Mouse (Mus musculus): ENCODE results near the gene Zfp568. TPM values are rescaled to one million over a fixed set of nuclear protein-coding genes. Genes with fewer than 3 reads are reported as not detected.
"Not testable (repeated sequence)": the region's sequence is repeated elsewhere in the genome, so short reads cannot be mapped to it uniquely, and the experiment has no call there.

Gene Zfp568
- polyA plus RNA-seq, 1 experiment from 2014 or later: 18.8 TPM

DNA sequence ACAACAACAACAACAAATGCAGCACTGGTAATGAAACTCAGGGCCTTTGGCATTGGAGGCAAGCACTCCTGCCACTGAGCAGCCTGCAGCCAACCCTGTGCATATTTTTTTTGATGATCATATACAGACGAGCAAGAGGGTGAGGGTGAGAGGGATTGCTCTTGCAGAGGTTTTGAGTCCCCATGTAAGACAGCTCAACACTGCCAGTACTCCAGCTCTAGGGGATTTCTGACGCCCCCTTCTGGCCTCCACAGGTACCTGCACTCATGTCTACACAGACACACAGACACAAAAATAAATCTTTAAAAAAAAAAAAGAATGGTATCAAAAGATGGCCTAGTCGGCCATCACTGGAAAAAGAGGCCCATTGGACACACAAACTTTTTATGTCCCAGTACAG is 24.8 kb upstream of the Zfp568 start:
- Histone ChIP-seq H3K4me1 (peaks cover 4% of the 10 kb centered on the region; the same call in 1 of the 2 replicates), H3K9me3 (no peaks in the 10 kb centered on the region), H3K36me3 (no peaks in the 10 kb centered on the region), H3K27me3 (replicated peaks) (no peaks in the 10 kb centered on the region), H3K4me2 (no peak overlapping the region), H3K9ac (no peak overlapping the region), H3K27ac (no peak overlapping the region), H3K4me3 (replicated peaks) (no peak overlapping the region)
- 52% methylated on average over 3 of the region's 3 CpGs for WGBS
- ATAC-seq (ENCODE audit: insufficient read depth, low FRiP score, low read depth): no peak

DNA sequence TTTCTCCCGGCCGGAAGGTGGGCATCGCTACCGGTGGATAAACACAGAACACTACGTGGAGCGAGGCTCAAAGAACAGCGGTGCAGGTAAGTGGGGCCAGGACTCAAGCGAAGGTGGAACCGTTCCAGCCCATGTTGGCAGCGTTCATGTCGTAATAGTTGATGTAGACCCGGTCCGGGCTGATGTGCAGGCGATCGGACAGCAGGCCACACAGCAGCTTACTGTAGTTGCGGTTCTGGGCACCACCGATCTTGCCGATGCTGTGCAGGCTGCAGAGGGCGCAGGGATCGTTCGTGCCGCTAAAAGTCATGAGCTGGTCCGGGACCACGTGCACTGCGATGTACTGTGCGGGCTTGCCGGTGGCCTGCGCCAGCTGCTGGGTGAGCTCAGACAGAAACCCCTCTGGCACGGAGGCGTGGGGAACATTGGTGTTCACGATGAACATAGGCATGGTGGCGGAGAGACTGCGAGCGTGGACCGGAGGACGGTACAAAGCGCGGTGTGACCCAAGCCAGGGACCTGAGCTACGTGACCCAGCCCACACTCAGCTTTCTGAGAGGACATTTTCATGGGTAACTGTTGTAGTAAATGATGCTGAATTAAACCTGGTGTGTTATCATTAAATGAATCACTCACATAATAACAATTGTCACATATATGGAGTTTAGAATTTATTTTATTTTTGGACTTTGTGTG is 18.5 kb upstream of the Zfp568 start:
- H3K4me1 ChIP-seq; H3K4me3 ChIP-seq (replicated peaks); H3K27ac ChIP-seq; H3K27me3 ChIP-seq (replicated peaks); ATAC-seq (ENCODE audit: insufficient read depth, low FRiP score, low read depth); H3K9me3 ChIP-seq; H3K9ac ChIP-seq; H3K4me2 ChIP-seq; H3K36me3 ChIP-seq: not testable (repeated sequence)
- WGBS: 43% methylated on average over 39 of the region's 39 CpGs

DNA sequence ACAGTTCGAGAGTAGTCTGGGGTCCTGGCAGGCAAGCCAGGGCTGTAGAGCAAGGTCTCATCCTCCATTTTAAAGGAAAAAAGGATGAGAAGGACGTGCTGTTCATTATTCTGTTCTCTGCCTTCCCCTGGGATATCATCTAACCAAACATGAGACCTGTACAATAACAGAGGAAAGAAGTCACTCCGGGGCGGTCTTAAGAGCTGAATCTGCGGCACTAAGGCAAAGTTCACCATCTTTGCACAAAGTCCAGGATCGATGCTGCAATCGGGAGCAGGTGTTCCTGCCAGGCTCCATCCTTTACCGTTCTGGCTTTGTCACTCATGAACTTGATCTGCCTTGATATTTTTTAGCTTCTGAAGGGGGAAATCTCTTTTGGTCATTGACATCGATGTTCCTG is 13.1 kb upstream of the Zfp568 start:
- Histone ChIP-seq H3K27ac (no peak overlapping the region), H3K4me3 (replicated peaks) (no peak overlapping the region), H3K9ac (no peak overlapping the region), H3K4me1 (no peaks in the 10 kb centered on the region), H3K9me3 (no peaks in the 10 kb centered on the region), H3K36me3 (no peaks in the 10 kb centered on the region), H3K27me3 (replicated peaks) (no peaks in the 10 kb centered on the region), H3K4me2 (no peak overlapping the region)
- no peak for ATAC-seq (ENCODE audit: insufficient read depth, low FRiP score, low read depth)
- 81% methylated on average over 9 of the region's 9 CpGs for WGBS

DNA sequence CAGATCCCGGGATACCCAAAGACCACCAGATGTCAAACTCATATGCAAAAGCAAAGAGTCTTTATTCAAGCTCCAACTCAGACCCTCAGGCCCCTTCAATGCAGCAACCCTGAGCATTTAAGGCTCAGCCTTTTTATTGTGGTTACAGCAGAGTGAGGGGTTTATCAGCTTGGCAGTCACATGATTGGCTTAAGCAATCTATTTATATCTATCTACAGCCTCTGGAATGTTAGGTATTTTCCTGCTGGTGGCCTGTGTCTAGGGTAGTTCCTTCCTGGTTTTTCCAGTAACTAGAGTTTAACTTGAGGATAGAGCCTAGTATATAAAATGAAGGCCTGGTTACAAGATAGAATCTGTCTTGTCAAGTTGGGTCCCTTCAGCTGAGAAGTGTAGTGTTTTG is 3.0 kb upstream of the Zfp568 start:
- Histone ChIP-seq H3K9me3 (no peaks in the 10 kb centered on the region), H3K4me3 (replicated peaks) (no peak overlapping the region), H3K9ac (no peak overlapping the region), H3K36me3 (no peaks in the 10 kb centered on the region), H3K4me1 (0 out of 2 replicates have a peak, but pooled peaks cover 10% of the 10 kb centered on the region), H3K27me3 (replicated peaks) (no peaks in the 10 kb centered on the region), H3K4me2 (no peak overlapping the region), H3K27ac (no peak overlapping the region)
- 92% methylated on average over 1 of the region's 1 CpGs for WGBS
- no peak for ATAC-seq (ENCODE audit: insufficient read depth, low FRiP score, low read depth)

DNA sequence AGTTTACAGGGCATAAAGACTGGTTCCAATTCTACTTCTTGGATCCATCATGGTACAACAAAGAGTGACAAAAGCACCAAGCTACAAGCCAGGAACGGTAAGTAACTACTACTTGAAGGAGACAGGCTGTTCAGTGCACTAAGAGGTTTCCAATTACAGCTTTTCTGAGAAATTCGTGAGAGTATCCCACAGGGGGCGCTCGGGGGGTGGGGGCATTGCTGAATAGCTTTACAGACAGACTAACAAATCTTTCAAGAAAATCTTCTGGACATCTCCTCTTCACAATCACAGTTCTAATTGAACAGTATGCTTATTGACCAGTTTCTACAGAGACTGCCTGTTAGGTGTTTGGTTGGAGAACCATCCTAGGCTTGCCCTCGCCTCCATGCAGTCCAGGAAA is 2.3 kb upstream of the Zfp568 start:
- no peaks in the 10 kb centered on the region for H3K9me3 ChIP-seq
- no peaks in the 10 kb centered on the region for H3K27me3 ChIP-seq (replicated peaks)
- no peak overlapping the region for H3K4me3 ChIP-seq (replicated peaks)
- ATAC-seq (ENCODE audit: insufficient read depth, low FRiP score, low read depth): no peak
- H3K4me2 ChIP-seq: no peak overlapping the region
- H3K27ac ChIP-seq: no peak overlapping the region
- H3K36me3 ChIP-seq: no peaks in the 10 kb centered on the region
- 0 out of 2 replicates have a peak, but pooled peaks cover 10% of the 10 kb centered on the region for H3K4me1 ChIP-seq
- H3K9ac ChIP-seq: no peak overlapping the region
- WGBS: 40% methylated on average over 5 of the region's 5 CpGs

DNA sequence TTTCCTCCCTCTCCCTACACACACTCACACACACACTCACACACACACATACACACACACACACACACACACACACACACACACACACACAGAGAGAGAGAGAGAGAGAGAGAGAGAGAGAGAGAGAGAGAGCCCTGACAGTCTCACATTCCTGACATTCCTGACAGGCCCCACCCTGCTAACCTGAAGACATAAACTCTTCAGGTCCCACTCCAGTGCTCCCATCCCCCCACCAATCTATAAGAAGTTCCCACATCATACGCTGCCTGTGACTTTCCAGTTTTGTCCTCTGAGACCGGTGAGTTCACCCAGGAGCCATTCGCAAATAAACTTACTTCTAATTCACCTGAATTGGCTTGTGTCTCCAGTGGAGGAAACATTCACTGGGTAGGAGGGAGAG is 1.9 kb upstream of the Zfp568 start:
- no peak overlapping the region for H3K4me2 ChIP-seq
- H3K9ac ChIP-seq: no peak overlapping the region
- 61% methylated on average over 3 of the region's 3 CpGs for WGBS
- no peaks in the 10 kb centered on the region for H3K36me3 ChIP-seq
- no peak overlapping the region for H3K4me3 ChIP-seq (replicated peaks)
- no peaks in the 10 kb centered on the region for H3K9me3 ChIP-seq
- H3K27ac ChIP-seq: no peak overlapping the region
- H3K27me3 ChIP-seq (replicated peaks): no peaks in the 10 kb centered on the region
- ATAC-seq (ENCODE audit: insufficient read depth, low FRiP score, low read depth): no peak
- H3K4me1 ChIP-seq: 0 out of 2 replicates have a peak, but pooled peaks cover 10% of the 10 kb centered on the region

DNA sequence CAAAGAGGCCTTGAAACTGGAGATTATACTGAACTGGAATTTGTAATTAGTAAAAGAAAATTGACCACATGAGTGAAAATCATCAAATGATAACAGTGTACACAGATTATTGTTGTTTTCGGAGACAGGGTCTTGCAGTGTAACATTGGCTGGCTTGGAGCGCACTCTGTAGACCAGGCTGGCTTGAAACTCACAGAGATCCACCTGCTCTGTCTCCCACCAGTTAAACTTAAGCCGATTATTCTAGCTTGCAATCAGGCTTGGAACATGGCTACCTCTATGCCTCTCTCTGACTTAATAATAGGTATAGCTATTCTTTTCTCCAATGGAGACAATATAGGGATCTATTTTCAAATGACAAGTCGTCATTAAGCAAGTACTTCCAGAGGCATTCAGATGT is 1.4 kb upstream of the Zfp568 start:
- 74% methylated on average over 4 of the region's 4 CpGs for WGBS
- no peak for ATAC-seq (ENCODE audit: insufficient read depth, low FRiP score, low read depth)
- Histone ChIP-seq H3K36me3 (peaks cover under 1% of the 10 kb centered on the region; the same call in 1 of the 2 replicates), H3K27ac (no peak overlapping the region), H3K4me1 (0 out of 2 replicates have a peak, but pooled peaks cover 10% of the 10 kb centered on the region), H3K27me3 (replicated peaks) (no peaks in the 10 kb centered on the region), H3K4me2 (no peak overlapping the region; the same call in 1 of the 2 replicates), H3K9ac (no peak overlapping the region), H3K4me3 (replicated peaks) (no peak overlapping the region), H3K9me3 (no peaks in the 10 kb centered on the region)

DNA sequence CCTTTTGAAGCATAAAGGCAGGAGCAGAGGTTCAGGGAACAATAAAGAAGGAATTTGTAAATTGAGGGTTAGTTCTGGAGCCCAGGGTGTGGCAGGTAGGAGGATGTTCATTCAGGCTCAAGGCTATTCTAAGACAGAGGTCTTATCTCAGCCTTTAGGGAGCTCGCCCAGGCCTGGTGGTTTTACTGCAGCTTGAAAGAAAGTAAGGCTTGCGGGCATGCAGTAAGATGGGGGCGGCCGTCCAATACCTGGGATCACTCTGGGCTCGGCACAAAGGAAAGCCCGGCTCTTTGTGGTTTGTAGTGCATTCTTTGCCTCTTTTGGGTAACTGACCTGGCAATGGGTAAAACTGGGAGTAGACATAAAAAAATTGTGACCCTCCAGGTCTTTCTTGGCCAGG is 824 bp upstream of the Zfp568 start:
- no peak for ATAC-seq (ENCODE audit: insufficient read depth, low FRiP score, low read depth)
- H3K27me3 ChIP-seq (replicated peaks): no peaks in the 10 kb centered on the region
- peaks cover 5% of the 10 kb centered on the region for H3K36me3 ChIP-seq
- WGBS: 20% methylated on average over 6 of the region's 6 CpGs
- 0 out of 2 replicates have a peak, but pooled peaks cover 10% of the 10 kb centered on the region for H3K4me1 ChIP-seq
- peak overlapping the region; percentile 96 for H3K4me3 ChIP-seq (replicated peaks)
- H3K9me3 ChIP-seq: no peaks in the 10 kb centered on the region
- peak overlapping the region; percentile 99 for H3K27ac ChIP-seq
- H3K9ac ChIP-seq: peak overlapping the region; percentile 80; the same call in 1 of the 2 replicates
- H3K4me2 ChIP-seq: peak overlapping the region; percentile 69

DNA sequence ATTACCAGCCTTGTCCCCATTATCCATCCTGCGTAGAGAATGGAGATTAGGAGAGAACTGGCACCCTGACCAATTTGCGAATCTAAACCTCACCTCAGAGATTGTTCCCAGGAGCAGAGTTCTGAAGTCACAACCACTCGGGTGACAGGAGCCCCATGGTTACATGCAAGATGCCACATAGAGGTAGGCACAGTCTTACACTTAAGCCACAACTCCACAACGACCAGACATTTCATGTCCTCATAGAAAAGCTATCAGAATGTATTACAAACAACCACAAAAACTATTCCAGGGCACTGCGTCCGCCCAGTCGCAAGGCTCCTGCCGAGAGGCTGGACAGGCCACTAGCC is 440 bp upstream of the Zfp568 start:
- no peaks in the 10 kb centered on the region for H3K9me3 ChIP-seq
- H3K9ac ChIP-seq: peak overlapping the region; percentile 80; the same call in 1 of the 2 replicates
- peak overlapping the region; percentile 96 for H3K4me3 ChIP-seq (replicated peaks)
- WGBS: 3% methylated on average over 8 of the region's 8 CpGs
- H3K27ac ChIP-seq: peak overlapping the region; percentile 99
- 0 out of 2 replicates have a peak, but pooled peaks have one; percentile 9 for ATAC-seq (ENCODE audit: insufficient read depth, low FRiP score, low read depth)
- H3K4me1 ChIP-seq: 0 out of 2 replicates have a peak, but pooled peaks cover 10% of the 10 kb centered on the region
- H3K27me3 ChIP-seq (replicated peaks): no peaks in the 10 kb centered on the region
- peak overlapping the region; percentile 69 for H3K4me2 ChIP-seq
- H3K36me3 ChIP-seq: peaks cover 8% of the 10 kb centered on the region

DNA sequence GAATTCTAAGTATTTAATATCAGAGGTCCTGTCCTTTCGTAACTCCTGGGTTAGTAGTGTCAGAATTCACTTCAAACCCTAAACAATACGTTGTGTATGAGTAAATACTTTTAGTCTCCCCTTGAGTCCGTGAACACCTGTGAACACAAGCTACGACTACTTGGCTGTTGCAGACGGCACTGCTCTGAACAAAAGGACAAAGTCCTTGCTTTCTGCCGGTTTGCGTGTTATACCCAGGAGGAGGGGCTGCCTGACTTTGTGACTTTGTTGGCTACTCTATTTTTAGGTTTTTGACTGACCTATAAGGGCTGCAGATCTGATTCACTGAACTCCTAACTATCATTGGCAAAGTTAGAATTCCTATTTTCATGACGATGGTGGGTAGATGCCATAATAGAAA is 2.3 kb downstream of the Zfp568 start:
- no peak for ATAC-seq (ENCODE audit: insufficient read depth, low FRiP score, low read depth)
- H3K4me2 ChIP-seq: 0 out of 2 replicates have a peak overlapping the region, but pooled peaks have one; percentile 69
- no peaks in the 10 kb centered on the region for H3K9me3 ChIP-seq
- H3K9ac ChIP-seq: no peak overlapping the region
- 75% methylated on average over 8 of the region's 8 CpGs for WGBS
- H3K36me3 ChIP-seq: peaks cover 15% of the 10 kb centered on the region
- no peak overlapping the region for H3K4me3 ChIP-seq (replicated peaks)
- H3K4me1 ChIP-seq: 0 out of 2 replicates have a peak, but pooled peaks cover 7% of the 10 kb centered on the region
- H3K27me3 ChIP-seq (replicated peaks): no peaks in the 10 kb centered on the region
- peak overlapping the region; percentile 11 for H3K27ac ChIP-seq

DNA sequence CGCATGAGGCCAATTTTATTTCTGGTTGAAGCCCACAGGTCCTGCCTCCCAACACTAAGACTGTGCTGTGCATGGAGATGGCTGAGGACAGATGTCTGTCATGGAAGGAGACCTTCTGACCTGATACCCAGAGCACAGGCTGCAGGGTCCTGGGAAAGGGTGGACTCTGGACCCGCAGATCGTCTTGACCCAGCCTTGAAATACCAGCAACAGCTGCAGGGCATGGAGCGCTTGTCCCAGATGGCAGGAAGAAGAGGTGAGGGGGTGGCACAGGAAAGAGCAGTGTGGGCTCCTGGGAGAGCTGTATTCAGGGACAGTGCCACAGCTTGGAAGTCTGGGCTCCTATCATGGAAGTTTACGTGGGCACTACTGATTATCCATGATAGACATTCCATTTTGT is 3.8 kb downstream of the Zfp568 start:
- peaks cover 19% of the 10 kb centered on the region for H3K36me3 ChIP-seq
- H3K27ac ChIP-seq: no peak overlapping the region

DNA sequence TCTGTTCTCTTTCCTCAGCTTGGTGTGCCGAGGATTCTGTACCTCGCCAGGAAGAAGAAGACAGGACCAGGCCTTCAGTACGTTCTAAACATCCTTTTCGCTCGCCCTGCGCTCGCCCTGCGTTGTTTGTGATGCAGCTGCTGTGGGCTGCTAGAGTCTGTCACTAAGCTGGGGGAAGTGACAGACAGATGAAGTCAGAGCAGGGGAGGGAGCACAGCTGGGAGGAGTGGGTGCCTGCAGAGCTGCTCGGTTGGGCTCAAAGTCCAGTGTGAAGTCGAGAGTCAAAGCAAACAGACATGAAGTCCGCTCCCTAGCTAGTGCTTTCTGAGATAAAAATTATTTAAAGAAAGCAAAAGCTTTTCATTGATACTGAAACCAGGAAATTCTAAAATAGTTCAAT is 5.3 kb downstream of the Zfp568 start:
- 77% methylated on average over 11 of the region's 11 CpGs for WGBS
- Histone ChIP-seq H3K27me3 (replicated peaks) (no peaks in the 10 kb centered on the region), H3K4me2 (no peak overlapping the region), H3K27ac (peak overlapping the region; percentile 23; the same call in 1 of the 2 replicates), H3K9ac (no peak overlapping the region), H3K4me1 (0 out of 2 replicates have a peak, but pooled peaks cover 3% of the 10 kb centered on the region), H3K36me3 (peaks cover 24% of the 10 kb centered on the region), H3K9me3 (no peaks in the 10 kb centered on the region), H3K4me3 (replicated peaks) (no peak overlapping the region)
- peak; percentile 73 for ATAC-seq (ENCODE audit: insufficient read depth, low FRiP score, low read depth)

More for the DNA sequence above, 3.8 kb downstream of the Zfp568 start:
- no peak overlapping the region for H3K9ac ChIP-seq
- 91% methylated on average over 5 of the region's 5 CpGs for WGBS
- no peak overlapping the region for H3K4me3 ChIP-seq (replicated peaks)
- H3K4me2 ChIP-seq: no peak overlapping the region
- H3K9me3 ChIP-seq: no peaks in the 10 kb centered on the region
- no peak for ATAC-seq (ENCODE audit: insufficient read depth, low FRiP score, low read depth)
- no peaks in the 10 kb centered on the region for H3K27me3 ChIP-seq (replicated peaks)
- H3K4me1 ChIP-seq: 0 out of 2 replicates have a peak, but pooled peaks cover 7% of the 10 kb centered on the region

All from stomach, embryonic 15.5 days (tissue).